Mouse (Mus musculus): ENCODE measurements at regions not wholly inside any gene's neighbourhood (a gene's known extent, or its start where the extent isn't known, plus 50 kb on each side); places are given as distances from the start of the nearest gene placed in this dataset.

- ATAC-seq (ENCODE audit: low TSS enrichment): peak; percentile 64
Measured at GRCm38 (mm10) chr6:51754239-51754681, 230.6 kb downstream of the Snx10 start.

- ATAC-seq (ENCODE audit: low TSS enrichment): no peak
Measured at GRCm38 (mm10) chr6:51757131-51757530, 233.4 kb downstream of the Snx10 start.

DNA sequence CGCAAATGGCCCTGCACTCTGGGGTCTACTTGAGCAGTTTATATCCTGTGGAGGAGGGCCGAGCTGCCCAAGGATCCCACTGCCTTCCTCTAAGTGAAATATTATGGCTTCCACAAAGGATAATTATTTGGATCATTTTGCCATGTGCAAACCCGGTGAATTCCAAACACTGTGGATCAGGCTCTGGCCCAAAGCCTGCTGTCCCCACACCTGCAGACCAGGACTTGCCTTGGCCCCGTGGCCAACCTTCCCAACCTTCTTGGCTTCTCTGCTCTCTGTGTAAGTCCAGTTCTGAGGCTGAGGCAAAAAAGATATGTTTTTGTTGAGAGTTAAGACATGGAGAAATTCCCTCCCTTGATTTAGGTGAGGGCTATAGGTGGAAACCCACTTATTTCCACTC, 234.0 kb downstream of the Snx10 start:
- ATAC-seq (ENCODE audit: low TSS enrichment): no peak

DNA sequence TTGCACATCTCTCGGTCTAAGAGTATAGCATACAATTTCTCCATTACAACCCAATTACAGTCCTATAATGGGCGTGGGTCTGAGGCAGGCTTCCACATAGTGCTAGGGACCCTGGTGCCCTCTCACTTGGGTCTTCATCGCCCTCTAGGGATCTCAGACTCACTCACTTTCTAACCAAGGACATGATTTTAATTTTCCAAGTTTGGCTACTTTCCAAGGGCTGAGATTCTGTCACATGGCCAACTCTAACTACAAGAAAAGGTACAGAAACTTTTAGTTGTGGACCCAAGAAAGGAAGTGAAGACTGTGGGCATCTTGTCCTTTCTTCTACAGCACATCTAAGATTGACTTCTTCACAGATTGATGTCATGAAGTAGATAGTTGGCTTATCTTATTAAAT, 235.1 kb downstream of the Snx10 start:
- ATAC-seq (ENCODE audit: low TSS enrichment): no peak

- ATAC-seq (ENCODE audit: low TSS enrichment): no peak
Measured at GRCm38 (mm10) chr6:51760372-51760771, 236.7 kb downstream of the Snx10 start.

DNA sequence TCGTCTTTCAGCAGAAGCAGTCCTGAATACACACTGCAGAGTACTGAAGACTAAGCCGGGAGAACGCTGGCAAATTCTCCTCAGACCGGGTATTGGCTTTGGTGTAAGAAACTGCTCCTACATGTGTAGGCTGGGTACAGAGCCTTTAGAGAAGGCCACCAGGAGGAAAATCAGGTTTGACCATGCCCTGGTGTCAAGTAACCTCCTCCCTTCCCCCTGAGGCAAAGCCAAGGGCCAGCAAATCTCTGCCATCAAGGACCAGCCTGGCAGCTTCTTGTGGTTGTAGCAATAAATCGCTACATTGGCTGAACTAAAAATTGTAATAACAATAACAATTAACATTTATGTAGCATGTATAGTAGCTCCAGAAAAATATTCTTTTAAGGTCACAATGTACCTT, 237.8 kb downstream of the Snx10 start:
- ATAC-seq (ENCODE audit: low TSS enrichment): no peak

GRCm38 (mm10) chr6:51766482-51766881, 242.8 kb downstream of the Snx10 start:
- ATAC-seq (ENCODE audit: low TSS enrichment): no peak

GRCm38 (mm10) chr6:51767582-51768341, 244.1 kb downstream of the Snx10 start:
- ATAC-seq (ENCODE audit: low TSS enrichment): peak; percentile 86

DNA sequence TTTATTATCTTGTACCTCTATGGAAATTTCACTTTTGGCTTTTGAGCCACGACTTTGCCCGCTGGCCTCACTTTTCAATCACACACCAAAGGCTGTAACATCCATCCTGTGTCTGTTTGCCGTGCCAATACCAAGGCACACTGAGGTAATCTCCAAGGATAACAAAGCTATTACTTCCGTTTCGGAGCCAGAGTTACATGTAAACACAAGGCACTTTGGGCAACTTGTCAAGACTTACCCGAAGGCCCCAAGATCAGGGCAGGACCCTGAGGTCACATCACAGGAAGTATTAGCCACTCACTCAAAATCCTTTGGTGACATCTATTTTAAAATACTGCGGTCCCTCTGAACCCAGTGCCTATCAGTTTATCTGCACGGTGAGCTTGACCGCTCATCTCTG, 241.3 kb downstream of the Skap2 start:
- no peak for ATAC-seq (ENCODE audit: low TSS enrichment)

- no peak for ATAC-seq (ENCODE audit: low TSS enrichment)
Measured at GRCm38 (mm10) chr6:51771424-51771823, 240.9 kb downstream of the Skap2 start.

DNA sequence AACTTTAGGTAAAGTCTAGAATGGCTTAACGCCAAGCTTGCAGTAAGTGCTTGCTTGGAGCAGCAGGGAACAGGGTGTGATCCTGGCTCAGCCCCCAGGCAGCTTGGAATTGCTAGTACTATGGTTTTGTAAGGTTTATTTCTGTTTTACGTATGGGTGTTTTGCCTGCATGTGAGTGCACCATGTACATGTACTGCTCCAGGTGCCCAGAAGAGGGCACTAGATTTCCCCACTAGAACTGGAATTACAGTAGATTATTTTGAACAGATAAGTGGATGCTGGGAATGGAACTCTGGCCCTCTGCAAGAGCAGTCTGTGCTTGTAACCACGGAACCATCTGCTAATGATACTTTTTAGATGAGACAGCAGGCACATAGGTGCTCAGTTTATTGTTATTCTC, 237.6 kb downstream of the Skap2 start:
- ATAC-seq (ENCODE audit: low TSS enrichment): no peak

DNA sequence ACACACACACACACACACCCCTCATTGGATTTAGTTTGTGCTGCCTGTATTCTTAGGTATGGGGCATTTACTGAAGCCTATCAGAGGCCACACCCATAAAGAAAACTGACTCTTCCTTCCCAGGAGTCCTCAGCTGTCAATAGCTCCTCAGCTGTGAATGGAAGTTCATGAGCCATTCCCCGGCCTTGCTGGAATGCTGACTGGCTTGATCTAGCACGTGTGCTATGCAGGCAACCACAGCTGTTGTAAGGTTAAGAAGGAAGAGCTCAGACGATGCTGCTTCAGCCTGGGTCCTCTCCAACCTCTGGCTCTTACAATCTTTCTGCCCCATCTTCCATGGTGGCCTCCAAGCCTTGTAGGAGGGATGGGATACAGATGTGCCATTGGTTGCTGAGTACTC, 226.7 kb downstream of the Skap2 start:
- no peak for ATAC-seq (ENCODE audit: low TSS enrichment)

GRCm38 (mm10) chr6:51786836-51787235, 225.5 kb downstream of the Skap2 start:
- no peak for ATAC-seq (ENCODE audit: low TSS enrichment)

DNA sequence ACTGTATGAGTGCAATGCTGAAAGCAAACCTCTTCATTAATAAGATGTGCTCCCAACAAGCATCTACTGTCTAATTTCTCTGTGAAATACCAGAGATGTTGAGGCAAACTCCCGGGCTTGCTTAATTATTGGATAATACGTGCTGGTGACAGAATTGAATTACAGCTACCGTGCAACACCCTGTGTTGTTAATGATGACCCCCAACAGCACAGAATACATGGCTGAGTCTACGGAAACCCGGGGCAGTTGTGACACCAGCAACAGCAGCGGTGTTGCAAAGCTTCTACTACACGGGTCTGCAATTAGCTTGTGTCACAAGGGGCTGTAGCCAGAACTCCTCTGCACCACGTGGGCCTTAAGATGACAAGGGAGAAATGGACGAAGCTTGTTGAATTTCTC, 224.2 kb downstream of the Skap2 start:
- ATAC-seq (ENCODE audit: low TSS enrichment): no peak

DNA sequence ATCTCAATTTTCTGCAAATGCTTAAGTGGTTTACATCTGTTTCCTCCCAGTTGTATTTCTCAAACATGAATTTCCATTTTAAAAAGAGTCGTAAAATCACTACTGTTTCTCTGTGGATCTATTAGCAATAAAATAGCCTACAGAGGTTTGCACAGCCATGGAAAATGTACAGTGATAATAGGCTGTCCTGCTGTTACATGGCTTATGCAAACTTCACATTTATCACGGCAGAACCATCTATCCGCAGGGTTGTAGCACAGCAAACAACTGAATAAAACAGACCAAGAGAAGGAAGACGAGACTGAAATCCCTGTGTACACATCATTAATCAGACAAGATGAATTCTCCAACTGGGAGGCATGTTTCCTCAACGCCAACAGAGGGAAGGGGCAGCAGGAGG, 222.1 kb downstream of the Skap2 start:
- no peak for ATAC-seq (ENCODE audit: low TSS enrichment)

DNA sequence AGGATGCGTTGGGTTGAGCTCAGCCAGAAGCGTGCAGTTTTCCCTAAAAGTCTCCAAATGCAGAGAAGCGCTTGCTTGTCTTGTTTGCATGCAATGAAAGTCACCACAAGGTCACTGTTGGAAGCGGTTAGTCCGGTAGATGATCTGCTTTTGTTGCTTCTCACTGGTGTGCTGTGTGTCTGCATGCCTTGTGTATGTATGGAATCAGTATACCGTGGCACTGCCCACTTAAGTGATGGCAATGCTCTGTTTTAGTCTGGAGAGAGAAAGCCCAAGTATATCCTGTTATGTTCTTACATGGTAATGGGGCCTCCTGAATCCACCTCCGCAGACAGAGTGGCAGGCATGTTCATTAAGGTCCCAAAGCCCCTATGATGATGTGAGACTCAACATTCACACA, 221.7 kb downstream of the Skap2 start:
- no peak for ATAC-seq (ENCODE audit: low TSS enrichment)

DNA sequence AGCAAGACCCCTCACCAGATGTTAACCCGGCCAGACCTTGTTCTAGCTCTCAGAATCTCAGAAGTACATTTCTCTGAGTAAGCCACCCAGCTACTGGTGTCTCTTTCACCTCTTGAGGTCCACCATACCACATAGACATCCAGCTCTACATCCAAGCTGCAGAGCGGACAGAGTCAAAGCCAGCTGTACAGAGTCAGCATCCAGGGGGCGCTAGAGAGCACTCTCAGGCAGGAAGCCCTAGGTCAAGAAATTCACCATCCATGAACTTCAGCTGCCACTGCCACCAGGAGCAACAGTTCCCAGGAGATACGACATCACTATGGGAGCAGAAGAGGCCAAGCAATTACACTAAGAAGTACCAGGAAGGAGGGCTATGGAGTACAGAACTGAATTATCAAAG, 217.0 kb downstream of the Skap2 start:
- ATAC-seq (ENCODE audit: low TSS enrichment): no peak

- peak; percentile 52 for ATAC-seq (ENCODE audit: low TSS enrichment)
Measured at GRCm38 (mm10) chr6:51798577-51799240, 213.6 kb downstream of the Skap2 start.

DNA sequence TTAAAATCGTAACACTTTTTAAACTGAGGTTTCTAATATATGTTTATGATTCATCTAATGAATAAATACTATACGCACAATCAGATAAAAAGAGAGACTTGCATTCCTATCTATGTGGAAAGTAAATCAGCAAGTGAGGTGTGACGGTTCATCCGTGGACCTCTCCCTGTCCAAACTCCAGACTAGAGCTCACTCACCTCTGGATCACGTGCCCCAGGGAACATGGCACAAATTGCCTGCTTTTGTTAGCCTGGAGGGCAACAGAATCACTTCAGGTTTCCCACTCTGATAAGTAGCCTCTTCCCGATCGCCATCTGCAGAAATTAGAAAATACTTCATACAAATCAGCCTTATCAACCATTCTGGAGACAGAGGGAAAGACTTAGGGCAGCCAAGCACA, 206.7 kb downstream of the Skap2 start:
- no peak for ATAC-seq (ENCODE audit: low TSS enrichment)

All from frontal cortex, adult (tissue).